Mouse (Mus musculus) brain, embryonic 14.5 days (tissue): ENCODE data around the gene Amer3.

ENCODE experiments used
- CTCF ChIP-seq: fragments of 200-500 bp; IDR thresholded peaks from 2 replicates; pipeline ENCODE4 v1.5.1; 2012; ENCODE audit warnings: inconsistent platforms, mild to moderate bottlenecking, moderate library complexity, borderline replicate concordance; ENCODE audit not compliant: insufficient read depth, insufficient read length; ENCODE audit errors: extremely low read depth
- POLR2A ChIP-seq: fragments of 200-500 bp; IDR thresholded peaks from 2 replicates; pipeline ENCODE4 v1.6.1; 2012; ENCODE audit warnings: mild to moderate bottlenecking, inconsistent platforms, borderline replicate concordance; ENCODE audit not compliant: poor library complexity, insufficient read depth, insufficient read length, severe bottlenecking; ENCODE audit errors: extremely low read depth

DNA sequence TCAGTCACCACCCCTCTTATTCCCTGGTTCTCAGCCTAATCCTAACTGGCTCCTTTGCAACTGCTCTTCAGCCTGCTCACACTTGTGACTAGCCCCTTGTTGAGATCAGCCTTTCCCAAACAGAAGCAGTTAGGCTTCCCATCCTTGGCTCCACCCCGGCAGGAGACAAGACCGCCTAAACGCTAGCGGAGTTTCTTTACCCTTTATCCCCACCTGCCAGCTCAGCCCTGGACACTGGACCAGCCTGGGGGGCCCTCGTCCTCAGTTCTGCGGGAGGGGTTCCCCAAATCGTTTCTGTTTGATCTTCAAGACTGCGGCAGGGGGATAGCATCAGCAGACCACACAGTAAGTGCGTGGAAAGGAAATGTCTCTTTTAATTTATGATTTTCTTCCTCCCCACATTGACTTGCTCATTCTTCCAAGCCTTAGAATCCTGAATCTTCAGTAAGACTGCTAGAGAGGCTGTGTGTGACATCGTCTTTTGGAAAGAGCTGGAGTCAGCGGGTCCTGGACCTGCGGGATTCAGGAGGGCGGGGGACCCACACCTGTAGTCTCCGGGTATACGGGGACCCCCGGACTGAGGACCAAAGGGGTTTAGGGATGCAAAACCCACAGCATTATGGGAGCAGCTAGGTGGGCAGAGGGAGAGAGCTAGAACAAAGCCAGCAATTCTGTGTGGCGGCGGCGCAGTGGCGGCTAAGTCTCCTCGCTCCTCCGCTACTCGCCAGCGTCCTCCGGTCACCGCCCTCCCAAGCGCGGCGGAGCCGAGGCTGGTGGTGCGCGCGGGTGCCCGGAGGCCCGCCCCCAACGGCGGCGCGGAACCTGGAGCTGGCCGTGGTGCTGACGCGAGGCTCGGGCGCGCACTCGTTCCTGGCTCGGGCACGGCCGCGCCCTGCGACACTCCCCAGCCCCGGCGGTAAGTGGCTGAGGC is at the start of gene Amer3:
- TF ChIP-seq CTCF: no peak
- TF ChIP-seq POLR2A: peak; percentile 79
